Mouse (Mus musculus) B cell, adult 62 days (primary cell): ENCODE data around the gene Csrp3. TPM values are rescaled to one million over a fixed set of nuclear protein-coding genes. Genes with fewer than 3 reads are reported as not detected.

ENCODE experiments used
- total RNA-seq: library from RNA; stranded (reverse); gene quantifications from 4 replicates; pipeline ENCODE4 v1.2.4, GENCODE M21; 2023

Gene Csrp3
- not detected in 4 replicates for total RNA-seq

GRCm38 (mm10) chr7:48847820-48848650, at the start of gene Csrp3:
Gene Csrp3 (minus strand): TSS chr7:48848033.

GRCm38 (mm10) chr7:48881486-48881885, 33.7 kb upstream of the Csrp3 start, which contains the start of gene E2f8:
Gene E2f8 (minus strand): TSS chr7:48881596.

GRCm38 (mm10) chr7:48788851-48789572, 58.8 kb downstream of the Csrp3 start, which contains the start of gene Zdhhc13:
Gene Zdhhc13 (plus strand): TSS chr7:48789003.

Other genes with a start within 250 kb of the Csrp3 start
- not detected in 4 replicates for gene Mrgprb3, start 204.2 kb downstream of the Csrp3 start, total RNA-seq
- 40.2 to 50.9 TPM (median 44.7 TPM) in 4 replicates for gene Zdhhc13, start 59.0 kb downstream of the Csrp3 start, total RNA-seq
- 0.69 to 1.6 TPM (median 0.86 TPM) in 4 replicates for gene E2f8, start 33.6 kb upstream of the Csrp3 start, total RNA-seq
- gene Nav2, start 60.7 kb upstream of the Csrp3 start, total RNA-seq, result 1.6 to 3.1 TPM (median 2.3 TPM) in 4 replicates